Mouse (Mus musculus): ENCODE data around the gene Endou. TPM values are rescaled to one million over a fixed set of nuclear protein-coding genes. Genes with fewer than 3 reads are reported as not detected.

The Endou gene
- polyA plus RNA-seq, 1 experiment from 2014 or later, result 0.17 TPM

- no peak for TF ChIP-seq CTCF (IDR thresholded peaks at IDR 0.05)
Measured at GRCm38 (mm10) chr15:97723536-97724345, 7.4 kb downstream of the Endou start.

GRCm38 (mm10) chr15:97721008-97721701 is 10.0 kb downstream of the Endou start:
- no peak for TF ChIP-seq CTCF (IDR thresholded peaks at IDR 0.05)
- DNase-seq (ENCODE audit: low read depth, low spot score) (no peak), ATAC-seq (no peak)
- CTCF ChIA-PET, result interaction anchor here (1.0 to 6.6 kb wide), 3 partner anchors 16 to 129 kb away, joined by 3 to 54 read pairs (median 3); no protein-coding TSS in a partner anchor
- in situ Hi-C loops (cut with MboI; ENCODE audit: low pct_unique_long_range_greater_than_20kb), result no loop called here
- POLR2A ChIA-PET, result no interaction called here
- no peaks in the 10 kb centered on the region for H3K27me3 ChIP-seq

More at GRCm38 (mm10) chr15:97723536-97724345, 7.4 kb downstream of the Endou start:
- POLR2A ChIA-PET, result no interaction called here
- CTCF ChIA-PET, result interaction anchor here (1.0 to 1.6 kb wide), 2 partner anchors 44 to 52 kb away, joined by 3 read pairs; partner anchors contain the start of gene Rapgef3
- in situ Hi-C loops (cut with MboI; ENCODE audit: low pct_unique_long_range_greater_than_20kb), result no loop called here
- ATAC-seq (no peak), DNase-seq (ENCODE audit: low read depth, low spot score) (no peak)
- H3K27me3 ChIP-seq, result no peaks in the 10 kb centered on the region

GRCm38 (mm10) chr15:97720026-97720675 is 11.0 kb downstream of the Endou start:
- in situ Hi-C loops (cut with MboI; ENCODE audit: low pct_unique_long_range_greater_than_20kb), result no loop called here
- ChIA-PET POLR2A (interaction anchor here (0.8 kb wide), 1 partner anchor 60 kb away, joined by 3 read pairs; no protein-coding TSS in a partner anchor), CTCF (interaction anchor here (1.6 to 6.6 kb wide), 4 partner anchors 17 to 243 kb away, joined by 3 to 54 read pairs (median 6); partner anchors contain the start of gene Tmem106c)
- no peak for DNase-seq (ENCODE audit: low read depth, low spot score)
- no peak for ATAC-seq
- no peak for TF ChIP-seq CTCF (IDR thresholded peaks at IDR 0.05)
- H3K27me3 ChIP-seq, result no peaks in the 10 kb centered on the region

- ATAC-seq (no peak), DNase-seq (ENCODE audit: low read depth, low spot score) (no peak)
- POLR2A ChIA-PET, result interaction anchor here (0.8 kb wide), 1 partner anchor 61 kb away, joined by 3 read pairs; no protein-coding TSS in a partner anchor
- no peaks in the 10 kb centered on the region for H3K27me3 ChIP-seq
- in situ Hi-C loops (cut with MboI; ENCODE audit: low pct_unique_long_range_greater_than_20kb), result loop anchor here (5.0 kb wide), 3 partner anchors 63 to 243 kb away; partner anchors contain the start of gene Tmem106c
- CTCF ChIA-PET, result interaction anchor here (0.9 to 6.6 kb wide), 6 partner anchors 47 to 244 kb away, joined by 4 to 54 read pairs (median 6); partner anchors contain the start of genes Rapgef3, Slc48a1 and Tmem106c
- TF ChIP-seq CTCF (IDR thresholded peaks at IDR 0.05), result no peak
Measured at GRCm38 (mm10) chr15:97719494-97719893, 11.6 kb downstream of the Endou start.

GRCm38 (mm10) chr15:97718535-97719155 is 12.5 kb downstream of the Endou start:
- ATAC-seq (no peak), DNase-seq (ENCODE audit: low read depth, low spot score) (no peak)
- CTCF ChIA-PET, result interaction anchor here (0.5 to 6.6 kb wide), 12 partner anchors 12 to 245 kb away, joined by 3 to 54 read pairs (median 6); partner anchors contain the start of genes Endou, Rapgef3, Slc48a1 and Tmem106c
- TF ChIP-seq CTCF (IDR thresholded peaks at IDR 0.05), result no peak
- POLR2A ChIA-PET, result interaction anchor here (1.0 kb wide), 1 partner anchor 15 kb away, joined by 4 read pairs; no protein-coding TSS in a partner anchor
- in situ Hi-C loops (cut with MboI; ENCODE audit: low pct_unique_long_range_greater_than_20kb), result loop anchor here (5.0 kb wide), 3 partner anchors 64 to 244 kb away; partner anchors contain the start of gene Tmem106c
- H3K27me3 ChIP-seq, result no peaks in the 10 kb centered on the region

GRCm38 (mm10) chr15:97717861-97718534 is 13.1 kb downstream of the Endou start:
- peak; percentile 94 for TF ChIP-seq CTCF (IDR thresholded peaks at IDR 0.05)
- no peaks in the 10 kb centered on the region for H3K27me3 ChIP-seq
- ChIA-PET POLR2A (interaction anchor here (1.0 kb wide), 1 partner anchor 15 kb away, joined by 4 read pairs; no protein-coding TSS in a partner anchor), CTCF (interaction anchor here (0.5 to 6.6 kb wide), 14 partner anchors 11 to 246 kb away, joined by 3 to 54 read pairs (median 4); partner anchors contain the start of genes Endou, Rapgef3, Slc48a1 and Tmem106c)
- in situ Hi-C loops (cut with MboI; ENCODE audit: low pct_unique_long_range_greater_than_20kb), result loop anchor here (5.0 kb wide), 3 partner anchors 64 to 244 kb away; partner anchors contain the start of gene Tmem106c
- peak; percentile 59 for ATAC-seq
- DNase-seq (ENCODE audit: low read depth, low spot score), result no peak

GRCm38 (mm10) chr15:97716782-97717181 is 14.4 kb downstream of the Endou start:
- H3K27me3 ChIP-seq, result no peaks in the 10 kb centered on the region
- in situ Hi-C loops (cut with MboI; ENCODE audit: low pct_unique_long_range_greater_than_20kb), result loop anchor here (5.0 kb wide), 3 partner anchors 66 to 246 kb away; partner anchors contain the start of gene Tmem106c
- CTCF ChIA-PET, result interaction anchor here (0.5 to 6.6 kb wide), 14 partner anchors 13 to 247 kb away, joined by 3 to 54 read pairs (median 4); partner anchors contain the start of genes Endou, Slc48a1 and Tmem106c
- DNase-seq (ENCODE audit: low read depth, low spot score), result no peak
- no peak for ATAC-seq
- POLR2A ChIA-PET, result interaction anchor here (1.0 kb wide), 2 partner anchors 10 to 128 kb away, joined by 3 read pairs; partner anchors contain the start of gene Hdac7
- no peak for TF ChIP-seq CTCF (IDR thresholded peaks at IDR 0.05)

- TF ChIP-seq CTCF (IDR thresholded peaks at IDR 0.05), result no peak
- POLR2A ChIA-PET, result interaction anchor here (0.6 kb wide), 1 partner anchor 49 kb away, joined by 3 read pairs; no protein-coding TSS in a partner anchor
- in situ Hi-C loops (cut with MboI; ENCODE audit: low pct_unique_long_range_greater_than_20kb), result loop anchor here (5.0 kb wide), 3 partner anchors 67 to 247 kb away; partner anchors contain the start of gene Tmem106c
- DNase-seq (ENCODE audit: low read depth, low spot score) (no peak), ATAC-seq (no peak)
- CTCF ChIA-PET, result interaction anchor here (1.1 to 6.6 kb wide), 6 partner anchors 17 to 248 kb away, joined by 3 to 54 read pairs (median 4); partner anchors contain the start of gene Tmem106c
- no peaks in the 10 kb centered on the region for H3K27me3 ChIP-seq
Measured at GRCm38 (mm10) chr15:97715734-97716133, 15.4 kb downstream of the Endou start.

Measured in Patski (cell line).